Mouse (Mus musculus) R1 (cell line): Measurements from ENCODE around the gene 2810021J22Rik.

ENCODE experiments used
- DNase-seq: peaks from one replicate; pipeline ENCODE4 v3.0.0-alpha.2; 2018; ENCODE audit warnings: low read depth, low spot score

2810021J22Rik gene

GRCm38 (mm10) chr11:58916879-58917744 lies 50.1 kb downstream of the 2810021J22Rik start:
- peak; percentile 80 for DNase-seq

GRCm38 (mm10) chr11:58917745-58918366 lies 50.8 kb downstream of the 2810021J22Rik start, which contains the start of gene Btnl10:
TSS of gene Btnl10 (plus strand) at chr11:58917908.
- no peak for DNase-seq

- DNase-seq, result no peak
Measured at GRCm38 (mm10) chr11:58918759-58919158, 51.7 kb downstream of the 2810021J22Rik start.

GRCm38 (mm10) chr11:58922420-58922819 lies 55.4 kb downstream of the 2810021J22Rik start:
- DNase-seq, result no peak

DNA sequence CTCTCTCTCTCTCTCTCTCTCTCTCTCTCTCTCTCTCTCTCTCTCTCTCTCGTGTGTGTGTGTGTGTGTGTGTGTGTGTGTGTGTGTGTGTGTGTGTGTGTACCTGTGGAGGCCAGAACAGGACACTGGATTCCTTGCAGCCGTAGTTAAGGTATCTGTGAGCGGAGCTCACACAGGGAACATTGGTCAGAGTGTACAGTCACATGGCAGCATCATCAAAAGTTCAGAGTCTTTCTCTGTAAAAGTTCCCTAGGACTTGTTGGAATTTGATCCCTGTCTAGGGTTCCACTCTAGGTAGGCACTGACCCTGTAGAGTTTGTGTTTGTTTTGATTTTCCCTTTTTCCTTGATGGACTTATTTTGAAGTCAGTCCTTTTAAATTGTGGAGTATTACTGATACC lies 59.6 kb downstream of the 2810021J22Rik start:
- no peak for DNase-seq

- no peak for DNase-seq
Measured at GRCm38 (mm10) chr11:58927053-58927452, 60.0 kb downstream of the 2810021J22Rik start.

DNA sequence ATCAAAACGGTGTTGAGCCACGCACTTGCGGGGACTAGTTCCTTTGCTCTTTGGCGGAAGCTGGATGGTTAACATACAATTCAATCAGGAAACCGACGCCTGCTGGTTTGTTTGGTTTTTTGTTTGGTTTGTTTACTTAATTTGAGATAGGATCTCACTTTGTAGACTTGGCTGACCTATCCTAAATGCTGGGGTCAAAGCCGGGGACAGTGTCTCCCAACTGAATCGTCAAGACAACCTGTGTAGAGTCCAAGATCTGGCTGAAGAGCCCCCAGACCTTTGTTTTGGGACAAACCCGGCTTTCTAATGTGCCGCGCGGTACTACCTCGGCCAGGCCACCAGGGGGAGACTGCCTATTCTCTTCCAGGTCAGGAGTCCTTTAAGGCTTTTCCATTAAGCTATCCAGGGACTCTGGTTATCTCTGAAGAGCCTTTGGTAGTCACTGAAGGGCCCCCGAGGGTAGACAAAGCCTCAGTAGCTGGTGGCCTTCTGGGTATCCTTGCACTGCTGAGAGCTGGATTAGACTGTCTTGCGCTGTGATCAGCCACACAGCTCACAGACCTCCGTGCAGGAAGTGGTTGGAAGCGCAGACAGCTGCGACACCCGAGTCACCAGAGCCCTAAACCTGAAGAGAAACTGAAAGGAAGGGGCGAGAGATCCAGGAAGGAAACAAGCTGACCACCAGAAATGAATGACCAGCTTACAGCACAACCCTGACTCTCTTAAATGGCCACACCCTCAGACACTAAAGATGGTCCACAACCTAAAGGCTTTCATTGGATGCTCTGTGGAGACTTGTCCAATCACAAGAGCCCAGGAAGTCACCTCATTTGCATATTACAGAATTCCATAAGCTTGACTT lies 61.0 kb downstream of the 2810021J22Rik start:
- DNase-seq, result peak; percentile 66

DNA sequence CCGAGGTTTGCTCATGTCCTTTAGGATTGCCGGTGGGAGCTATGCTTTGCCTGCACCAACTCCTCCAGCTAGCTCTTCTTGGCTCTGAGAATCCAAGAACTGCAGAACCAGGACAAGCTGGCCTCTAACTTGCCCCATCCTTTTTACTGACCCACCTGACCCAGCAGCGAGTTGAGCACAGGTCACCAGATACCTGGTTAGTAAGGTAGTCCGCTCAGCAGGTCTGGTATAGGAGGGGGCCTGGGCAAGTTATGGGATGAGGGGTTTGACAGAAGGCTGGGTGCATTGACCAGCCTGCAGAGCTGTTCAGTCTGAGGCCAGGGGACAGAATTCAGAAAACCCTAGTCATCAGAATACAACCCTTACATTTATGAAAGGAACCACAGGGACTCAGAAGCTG lies 62.0 kb downstream of the 2810021J22Rik start:
- no peak for DNase-seq

DNA sequence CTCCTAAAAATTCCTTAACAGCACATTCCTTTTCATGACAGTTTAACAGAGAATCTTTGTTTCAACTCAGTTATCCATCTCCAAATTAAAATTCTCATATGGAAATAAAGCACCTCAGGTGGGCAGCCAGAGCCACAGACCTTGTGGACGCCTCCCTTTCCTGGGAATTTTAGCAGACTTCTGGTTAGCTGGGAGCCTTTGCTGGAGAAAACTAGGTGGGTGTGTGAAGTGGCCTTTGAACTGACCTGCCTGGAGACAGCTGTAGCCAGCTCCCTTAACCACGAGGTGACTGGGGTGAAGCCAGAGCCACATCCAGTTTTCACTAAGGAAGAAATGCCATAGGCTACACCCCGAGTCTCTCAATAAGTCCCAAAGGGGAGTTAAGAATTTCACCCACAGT lies 62.6 kb downstream of the 2810021J22Rik start:
- no peak for DNase-seq

- DNase-seq, result no peak
Measured at GRCm38 (mm10) chr11:58930254-58930653, 63.2 kb downstream of the 2810021J22Rik start.

DNA sequence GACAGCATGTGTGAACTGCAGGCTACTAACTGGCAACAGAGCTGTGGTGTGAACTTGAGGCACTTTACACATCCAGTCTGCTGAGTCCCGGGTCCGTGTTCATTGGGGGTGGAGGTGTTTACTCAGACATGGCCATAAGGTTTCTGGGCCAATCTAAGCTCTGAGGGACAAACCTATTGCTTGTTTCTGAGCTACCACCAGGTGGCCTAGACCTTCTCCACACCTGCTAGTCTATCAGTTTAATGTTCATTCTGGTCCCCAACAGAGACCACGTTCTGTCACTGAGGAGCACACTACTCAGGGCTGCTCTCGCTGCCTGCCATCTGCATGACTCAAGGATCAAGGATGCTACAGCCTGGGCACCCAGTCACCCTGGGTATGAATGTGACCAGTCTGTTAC lies 64.6 kb downstream of the 2810021J22Rik start:
- peak; percentile 18 for DNase-seq
